Mouse (Mus musculus) liver, adult 2 months (tissue): ENCODE data around the gene Uqcr10. TPM values are rescaled to one million over a fixed set of nuclear protein-coding genes. Genes with fewer than 3 reads are reported as not detected.

Experiments
- DNase-seq: peaks from one replicate; pipeline ENCODE4 v3.0.0-alpha.2; 2011; ENCODE audit warnings: low read depth, low spot score; ENCODE audit errors: extremely low read depth
- H3K27ac ChIP-seq: fragments of 200-500 bp; replicated peaks from 2 replicates; pipeline ENCODE4 v1.5.1; 2012; ENCODE audit warnings: low read depth, mild to moderate bottlenecking, control low read depth, inconsistent platforms, low read length; ENCODE audit not compliant: insufficient read depth
- H3K27me3 ChIP-seq: fragments of 200-500 bp; 2 replicates; pipeline ENCODE4 v1.6.1; 2012; ENCODE audit warnings: mild to moderate bottlenecking, moderate library complexity, low read length, inconsistent platforms; ENCODE audit not compliant: control insufficient read depth, insufficient read depth
- H3K36me3 ChIP-seq: fragments of 200-500 bp; 2 replicates; pipeline ENCODE4 v1.6.1; 2012; ENCODE audit warnings: low read length, inconsistent platforms; ENCODE audit not compliant: control insufficient read depth, insufficient read depth
- H3K4me1 ChIP-seq: fragments of 200-500 bp; 2 replicates; pipeline ENCODE4 v1.6.1; 2011; ENCODE audit warnings: low read length; ENCODE audit not compliant: control insufficient read depth, insufficient read depth
- H3K4me3 ChIP-seq: fragments of 200-500 bp; 2 replicates; pipeline ENCODE4 v1.5.1; 2011; ENCODE audit warnings: low read depth, mild to moderate bottlenecking, control low read depth, low read length, moderate library complexity; ENCODE audit not compliant: insufficient read depth
- H3K79me2 ChIP-seq: fragments of 200-500 bp; 2 replicates; pipeline ENCODE4 v1.6.1; 2012; ENCODE audit warnings: inconsistent platforms, mild to moderate bottlenecking, low read length, moderate library complexity; ENCODE audit not compliant: control insufficient read depth, insufficient read depth
- H3K9ac ChIP-seq: fragments of 200-500 bp; 2 replicates; pipeline ENCODE4 v1.6.1; 2012; ENCODE audit warnings: low read depth, mild to moderate bottlenecking, control low read depth, inconsistent platforms, low read length
- CTCF ChIP-seq: fragments of 200-500 bp; IDR thresholded peaks from 2 replicates; pipeline ENCODE4 v1.5.1; 2011; ENCODE audit warnings: low read depth, low read length, control low read depth
- POLR2A ChIP-seq: fragments of 200-500 bp; IDR thresholded peaks from 2 replicates; pipeline ENCODE4 v1.6.1; 2011; ENCODE audit warnings: low read length, control low read depth; ENCODE audit not compliant: insufficient read depth; ENCODE audit errors: extremely low read depth
- WGBS: fragments of 180-500 bp; shearing (Covaris S2); methylation state at CpG from one replicate; pipeline ENCODE4 v1.1.7; 2018; 5-methylcytosine and 5-hydroxymethylcytosine counted together
- polyA plus RNA-seq: library from polyadenylated mRNA; depleted of rRNA; stranded (reverse); fragments of >200 nt; gene quantifications from 2 replicates; pipeline ENCODE4 v1.2.3, GENCODE M21; 2012
- total RNA-seq: library from RNA; depleted of rRNA; stranded (reverse); fragments of >200 nt; gene quantifications from 2 replicates; pipeline ENCODE4 v1.2.3, GENCODE M21; 2014

Uqcr10 gene
- total and polyA plus RNA-seq, 2 experiments: 702 to 709 TPM

GRCm38 (mm10) chr11:4680126-4680525 lies 24.0 kb downstream of the Uqcr10 start:
- peaks cover 17% of the 10 kb centered on the region for H3K36me3 ChIP-seq

GRCm38 (mm10) chr11:4679441-4679832 lies 24.7 kb downstream of the Uqcr10 start:
- Histone ChIP-seq H3K27me3 (no peaks in the 10 kb centered on the region), H3K4me3 (no peak overlapping the region), H3K36me3 (peaks cover 17% of the 10 kb centered on the region), H3K4me1 (peaks cover 10% of the 10 kb centered on the region), H3K79me2 (no peaks in the 10 kb centered on the region), H3K9ac (no peak overlapping the region), H3K27ac (no peak overlapping the region)
- DNase-seq: no peak
- TF ChIP-seq POLR2A (no peak), CTCF (no peak)
- 96% methylated on average over 12 of the region's 12 CpGs for WGBS

More at GRCm38 (mm10) chr11:4680126-4680525, 24.0 kb downstream of the Uqcr10 start:
- no peak for DNase-seq
- 95% methylated on average over 3 of the region's 3 CpGs for WGBS
- Histone ChIP-seq H3K27ac (no peak overlapping the region), H3K79me2 (no peaks in the 10 kb centered on the region), H3K4me1 (peaks cover 4% of the 10 kb centered on the region), H3K4me3 (no peak overlapping the region), H3K9ac (no peak overlapping the region), H3K27me3 (no peaks in the 10 kb centered on the region)
- TF ChIP-seq CTCF (no peak), POLR2A (no peak)

GRCm38 (mm10) chr11:4678700-4679440 lies 25.3 kb downstream of the Uqcr10 start:
- Histone ChIP-seq H3K27ac (no peak overlapping the region), H3K79me2 (no peaks in the 10 kb centered on the region), H3K36me3 (peaks cover 17% of the 10 kb centered on the region), H3K9ac (no peak overlapping the region), H3K4me1 (peaks cover 14% of the 10 kb centered on the region), H3K27me3 (no peaks in the 10 kb centered on the region), H3K4me3 (no peak overlapping the region)
- DNase-seq: no peak
- TF ChIP-seq CTCF (no peak), POLR2A (no peak)
- 87% methylated on average over 13 of the region's 13 CpGs for WGBS

GRCm38 (mm10) chr11:4677250-4677872 lies 26.8 kb downstream of the Uqcr10 start:
- H3K9ac ChIP-seq: no peak overlapping the region
- no peak overlapping the region for H3K4me3 ChIP-seq
- DNase-seq: peak; percentile 51
- H3K79me2 ChIP-seq: no peaks in the 10 kb centered on the region
- H3K4me1 ChIP-seq: peaks cover 14% of the 10 kb centered on the region
- H3K27me3 ChIP-seq: no peaks in the 10 kb centered on the region
- TF ChIP-seq POLR2A (no peak), CTCF (no peak)
- H3K27ac ChIP-seq: no peak overlapping the region
- 77% methylated on average over 7 of the region's 7 CpGs for WGBS
- H3K36me3 ChIP-seq: peaks cover 16% of the 10 kb centered on the region

GRCm38 (mm10) chr11:4675693-4676092 lies 28.4 kb downstream of the Uqcr10 start:
- Histone ChIP-seq H3K9ac (no peak overlapping the region), H3K27ac (peak overlapping the region; percentile 27; the same call in 1 of the 2 replicates), H3K4me3 (no peak overlapping the region), H3K79me2 (no peaks in the 10 kb centered on the region), H3K36me3 (peaks cover 7% of the 10 kb centered on the region), H3K27me3 (no peaks in the 10 kb centered on the region), H3K4me1 (peaks cover 14% of the 10 kb centered on the region)
- peak; percentile 81 for DNase-seq
- 38% methylated on average over 6 of the region's 6 CpGs for WGBS
- TF ChIP-seq CTCF: no peak
- no peak for TF ChIP-seq POLR2A

GRCm38 (mm10) chr11:4675126-4675562 lies 29.0 kb downstream of the Uqcr10 start:
- no peak for TF ChIP-seq POLR2A
- no peak for TF ChIP-seq CTCF
- DNase-seq: peak; percentile 89
- H3K9ac ChIP-seq: no peak overlapping the region
- 32% methylated on average over 6 of the region's 6 CpGs for WGBS
- no peaks in the 10 kb centered on the region for H3K27me3 ChIP-seq
- no peak overlapping the region for H3K4me3 ChIP-seq
- peaks cover 14% of the 10 kb centered on the region for H3K4me1 ChIP-seq
- peaks cover 5% of the 10 kb centered on the region for H3K36me3 ChIP-seq
- no peaks in the 10 kb centered on the region for H3K79me2 ChIP-seq
- H3K27ac ChIP-seq: peak overlapping the region; percentile 32
